Mouse (Mus musculus): ENCODE results near the gene Fignl1.

The Fignl1 gene

DNA sequence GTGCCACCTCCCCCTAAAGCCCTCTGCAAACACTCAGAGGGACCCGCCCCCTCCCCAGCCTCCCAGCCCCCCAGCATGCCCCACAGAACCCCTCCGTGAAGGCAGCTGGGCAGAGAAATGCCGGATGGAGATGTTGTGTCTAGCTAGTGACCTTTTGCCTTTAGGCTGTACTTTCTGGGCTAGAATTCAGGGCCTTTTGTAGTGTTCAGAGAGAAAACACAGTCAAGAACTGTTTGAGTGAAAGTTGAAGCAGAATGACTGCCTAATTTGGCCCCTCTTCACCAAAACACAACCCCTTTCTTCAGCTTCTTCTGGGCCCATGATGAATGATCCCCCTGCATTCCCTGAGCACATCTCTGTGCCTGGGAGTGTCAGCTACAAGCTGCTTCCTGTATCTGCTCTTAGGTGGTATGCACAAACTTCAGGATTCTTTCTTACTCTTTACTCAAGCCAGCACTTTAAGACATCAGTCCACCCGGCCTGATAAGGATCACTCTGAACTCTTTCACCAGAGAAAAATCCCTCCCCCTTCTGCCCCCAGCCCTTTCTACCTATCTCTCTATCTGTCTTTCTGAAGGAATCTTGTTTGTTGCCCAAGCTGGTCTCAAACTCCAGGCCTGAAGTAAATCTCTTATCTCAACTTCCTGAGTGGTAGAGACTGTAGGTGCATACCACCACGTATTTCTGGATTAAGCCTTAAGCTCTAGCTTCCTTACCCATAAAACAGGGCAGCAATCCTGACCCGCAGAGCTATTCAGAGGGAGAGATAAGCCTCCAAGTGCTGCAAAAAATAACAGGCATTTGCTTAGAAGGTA lies 23.4 kb upstream of the Fignl1 start:
- DNase-seq, result no peak

DNA sequence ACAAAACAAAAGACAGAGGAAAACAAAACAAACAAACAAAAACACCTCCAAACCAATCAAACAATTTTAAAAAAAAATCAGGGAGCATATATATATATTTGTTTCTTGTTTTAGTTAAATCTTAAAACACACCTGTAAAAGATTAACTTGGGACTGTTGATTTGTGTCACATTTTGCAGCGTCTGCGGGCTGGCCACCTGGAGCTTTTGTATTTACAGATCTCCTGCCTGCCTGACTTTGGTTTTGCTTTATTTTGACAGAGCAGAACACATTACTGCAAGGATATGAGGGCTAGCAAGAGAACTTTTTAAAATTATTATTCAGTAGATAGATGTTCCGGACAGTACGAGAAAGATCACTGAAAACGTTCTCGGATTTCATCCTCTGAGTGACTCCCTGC lies 22.8 kb upstream of the Fignl1 start:
- DNase-seq, result no peak

DNA sequence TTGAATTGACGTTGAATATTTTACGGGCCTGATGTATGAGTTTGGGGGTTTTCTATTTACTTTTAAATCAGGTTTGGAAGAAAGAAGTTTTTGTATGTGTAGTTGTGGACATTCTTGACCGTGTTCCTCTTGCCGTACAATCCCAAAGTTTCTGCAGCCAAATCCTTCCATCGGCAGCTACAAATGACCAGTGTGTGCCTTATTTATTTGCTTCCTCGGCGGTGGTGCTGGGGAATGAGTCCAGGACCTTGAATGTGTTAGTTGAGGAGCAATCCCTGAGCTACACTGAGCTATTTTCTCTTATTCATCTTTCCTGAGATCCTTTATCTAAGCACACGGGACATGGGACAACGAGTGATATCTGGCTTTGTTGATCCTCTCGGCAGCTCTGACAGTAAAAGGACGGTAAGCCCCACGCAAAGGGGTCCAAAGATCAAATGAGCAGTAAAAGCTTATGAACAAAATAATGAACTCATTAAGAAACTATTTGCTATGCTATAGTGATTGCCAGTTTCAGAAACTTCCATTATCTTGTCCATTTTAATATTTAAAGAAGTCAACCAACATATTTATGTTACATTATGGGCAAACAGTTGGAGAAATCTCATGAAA lies 22.2 kb upstream of the Fignl1 start:
- no peak for DNase-seq

DNA sequence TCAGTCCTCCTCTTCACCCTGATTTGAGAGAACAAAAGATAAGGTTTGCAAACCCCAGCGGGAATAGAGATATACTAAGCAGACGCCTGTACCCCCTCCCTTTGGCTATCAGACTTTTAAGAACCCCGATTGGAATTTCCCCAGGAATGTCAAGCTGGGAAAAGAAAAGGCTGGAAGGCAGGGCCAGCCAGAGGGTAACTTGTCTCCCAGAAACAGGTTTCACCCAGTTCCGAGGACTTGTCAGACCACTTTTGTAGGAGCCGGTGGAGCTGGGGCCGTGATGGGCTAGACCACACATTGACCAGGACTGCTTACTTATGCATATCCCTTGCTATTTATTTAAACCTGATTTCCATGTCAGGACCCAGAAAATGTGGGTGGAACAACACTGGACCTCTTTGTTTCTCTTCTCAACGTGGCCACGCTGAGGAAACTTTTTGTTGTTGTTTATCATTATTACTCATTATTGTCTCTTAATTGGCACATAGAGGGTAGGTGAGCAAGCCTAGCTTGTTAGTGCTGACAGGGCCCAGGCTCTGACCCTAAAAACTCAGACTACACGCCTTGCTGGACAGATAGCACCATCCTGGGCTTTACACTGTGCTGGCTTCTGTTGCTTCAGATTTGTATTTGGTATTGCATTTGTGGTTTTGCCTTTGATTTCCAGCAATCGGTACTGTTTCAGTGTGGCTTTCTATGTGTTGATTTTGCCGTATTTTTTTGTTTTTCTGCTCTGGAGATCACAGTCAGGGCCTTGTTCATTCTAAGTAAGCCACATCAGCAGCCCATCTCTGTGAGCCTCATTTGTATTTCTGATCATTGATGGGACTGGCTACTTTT lies 20.6 kb upstream of the Fignl1 start:
- DNase-seq, result no peak

DNA sequence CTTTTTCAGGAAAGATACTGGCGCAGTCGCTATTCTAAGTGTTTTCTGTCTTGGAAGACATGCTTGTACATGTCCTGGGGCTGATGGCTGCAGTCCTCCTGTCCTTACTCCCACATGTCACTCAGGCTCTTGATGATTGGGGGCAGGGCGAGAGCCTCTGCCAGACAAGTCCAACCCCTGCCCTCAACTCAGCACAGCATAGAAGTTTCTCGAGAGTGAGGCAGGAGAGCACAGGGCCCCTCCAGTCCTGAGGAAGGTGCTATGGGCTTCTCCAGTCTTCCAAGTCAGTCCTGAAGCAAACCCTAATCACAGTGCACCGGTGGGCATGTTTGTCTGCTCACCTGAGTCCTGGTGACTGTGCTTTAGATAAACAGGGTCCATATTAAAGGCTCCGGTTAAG lies 20.0 kb upstream of the Fignl1 start:
- DNase-seq, result no peak

DNA sequence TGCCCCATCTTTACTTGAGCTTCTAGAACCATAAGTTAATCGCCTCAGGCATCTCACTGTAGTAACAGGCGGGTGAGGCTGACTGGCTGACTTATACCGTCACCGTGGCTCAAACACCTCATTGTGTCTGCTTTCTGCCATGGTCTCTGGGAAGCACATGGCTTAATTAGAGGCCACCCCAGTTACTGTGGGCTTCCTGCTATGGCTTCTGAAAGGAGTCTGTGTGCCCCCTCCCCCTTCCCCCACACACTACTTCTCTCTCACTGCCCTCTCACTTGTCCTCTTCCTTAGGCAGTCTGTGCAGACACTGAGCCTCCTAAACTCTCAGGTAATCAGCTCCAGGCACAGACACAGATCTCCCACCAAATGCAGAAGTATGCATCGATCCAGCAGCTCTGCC lies 19.5 kb upstream of the Fignl1 start:
- no peak for DNase-seq

DNA sequence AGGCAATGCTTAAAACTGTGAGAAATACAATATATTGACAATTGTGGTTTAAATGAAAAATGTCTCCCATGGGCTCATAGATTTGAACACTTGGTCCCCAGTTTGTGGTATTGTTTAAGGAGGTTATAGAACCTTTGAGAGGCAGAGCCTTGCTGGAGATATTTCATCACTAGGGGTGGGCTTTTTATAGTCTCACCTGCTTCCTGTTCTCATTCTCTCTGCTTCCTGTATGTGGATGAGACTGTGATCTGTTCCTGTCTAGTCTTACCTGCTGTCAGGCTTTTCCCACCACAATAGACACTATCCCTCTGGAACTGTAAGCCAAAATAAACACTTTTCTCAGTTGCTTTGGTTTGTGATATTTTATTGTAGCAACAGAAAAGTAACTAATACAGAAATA lies 17.7 kb upstream of the Fignl1 start:
- no peak for DNase-seq

DNA sequence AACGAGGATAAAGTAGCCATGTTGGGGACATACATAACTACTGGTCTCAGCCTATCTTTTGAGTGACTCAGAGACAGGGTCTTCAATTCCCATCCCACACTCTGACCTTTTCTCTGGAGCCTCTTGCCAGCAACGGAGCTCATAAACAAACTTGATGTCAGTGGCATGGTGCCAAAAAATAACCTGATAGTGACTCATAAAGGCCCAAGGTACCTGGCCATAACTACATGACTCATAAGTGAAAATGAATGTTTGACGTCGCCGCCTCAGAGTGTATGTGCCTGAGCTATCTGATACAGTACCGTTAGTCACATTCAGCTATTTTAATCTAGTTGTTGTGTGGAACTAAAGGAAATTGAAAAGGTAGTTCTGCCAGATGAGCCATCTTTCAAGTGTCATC lies 16.9 kb upstream of the Fignl1 start:
- no peak for DNase-seq

DNA sequence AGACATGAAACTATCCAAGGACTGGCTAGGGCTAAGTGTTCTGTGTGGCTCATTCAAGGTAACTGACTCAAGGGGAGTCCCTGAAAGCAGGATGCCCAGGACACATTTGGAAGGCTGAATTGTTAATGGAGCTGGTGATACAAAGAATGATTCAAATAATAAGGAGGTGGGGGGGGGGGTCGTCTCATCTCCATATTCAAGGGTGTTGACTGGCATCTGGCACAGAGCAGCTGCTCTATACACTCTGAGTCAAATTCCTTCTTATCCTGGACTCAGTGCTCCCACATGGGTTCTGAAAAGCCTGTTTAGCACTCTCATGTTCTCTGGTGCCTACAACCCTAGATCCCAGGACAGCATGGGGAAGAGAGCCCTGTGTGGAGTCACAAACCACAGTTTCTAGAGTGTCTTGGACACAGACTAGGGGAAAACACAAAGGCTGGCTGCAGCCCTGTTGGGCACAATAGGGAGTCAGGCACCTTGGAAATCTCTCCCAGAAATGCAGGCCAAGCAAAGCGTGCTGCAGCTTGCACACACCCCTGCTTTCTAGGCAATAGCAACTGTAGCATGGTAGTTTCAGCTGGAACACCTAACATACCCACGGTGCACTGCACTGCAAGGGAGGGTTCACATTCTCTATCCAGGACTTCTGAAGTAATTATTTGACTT lies 16.3 kb upstream of the Fignl1 start:
- no peak for DNase-seq

DNA sequence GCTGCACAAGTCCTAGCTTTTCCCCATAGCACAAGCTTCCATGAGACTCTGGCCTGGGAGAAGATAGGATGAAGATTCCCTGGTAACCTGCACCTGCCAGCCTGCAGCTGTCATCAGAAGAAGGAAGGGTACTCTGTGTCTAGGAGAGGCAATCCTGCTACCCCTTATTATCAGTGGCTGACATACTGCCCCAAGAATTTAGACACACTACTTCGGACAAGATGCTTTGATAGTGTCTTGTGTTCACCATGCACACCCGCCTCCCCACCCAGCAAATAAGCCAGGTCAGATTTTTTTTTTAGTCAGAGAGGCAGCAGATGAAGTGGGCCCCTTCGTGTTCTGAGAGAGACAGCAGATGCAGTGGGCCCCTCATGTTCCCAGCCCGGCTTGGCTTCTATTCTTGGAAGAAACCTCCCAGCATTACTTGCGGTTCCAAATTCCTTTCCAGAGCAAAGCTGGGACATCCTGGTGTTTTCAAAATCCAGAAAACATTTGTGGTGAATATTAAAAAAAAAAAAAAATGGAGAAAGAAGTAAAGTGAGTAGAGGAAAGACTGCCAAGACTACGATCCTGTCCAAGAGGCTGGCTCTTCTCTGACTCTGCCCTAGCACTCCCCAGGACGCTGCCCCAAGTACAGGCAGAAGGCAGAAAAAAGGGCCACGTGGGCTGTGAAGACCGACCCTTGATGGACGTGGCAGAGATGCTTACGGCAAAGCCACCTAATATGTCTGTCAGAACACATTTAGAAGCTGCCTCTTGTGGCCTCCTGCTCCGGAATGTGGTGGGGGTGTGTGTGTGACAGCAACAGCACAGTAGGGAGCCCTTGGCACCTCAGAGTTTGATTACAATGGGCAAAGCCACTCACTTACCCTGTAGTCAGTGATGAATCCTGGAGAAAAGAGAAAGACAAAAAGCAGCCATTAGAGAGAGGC lies 15.5 kb upstream of the Fignl1 start:
- no peak for DNase-seq

DNA sequence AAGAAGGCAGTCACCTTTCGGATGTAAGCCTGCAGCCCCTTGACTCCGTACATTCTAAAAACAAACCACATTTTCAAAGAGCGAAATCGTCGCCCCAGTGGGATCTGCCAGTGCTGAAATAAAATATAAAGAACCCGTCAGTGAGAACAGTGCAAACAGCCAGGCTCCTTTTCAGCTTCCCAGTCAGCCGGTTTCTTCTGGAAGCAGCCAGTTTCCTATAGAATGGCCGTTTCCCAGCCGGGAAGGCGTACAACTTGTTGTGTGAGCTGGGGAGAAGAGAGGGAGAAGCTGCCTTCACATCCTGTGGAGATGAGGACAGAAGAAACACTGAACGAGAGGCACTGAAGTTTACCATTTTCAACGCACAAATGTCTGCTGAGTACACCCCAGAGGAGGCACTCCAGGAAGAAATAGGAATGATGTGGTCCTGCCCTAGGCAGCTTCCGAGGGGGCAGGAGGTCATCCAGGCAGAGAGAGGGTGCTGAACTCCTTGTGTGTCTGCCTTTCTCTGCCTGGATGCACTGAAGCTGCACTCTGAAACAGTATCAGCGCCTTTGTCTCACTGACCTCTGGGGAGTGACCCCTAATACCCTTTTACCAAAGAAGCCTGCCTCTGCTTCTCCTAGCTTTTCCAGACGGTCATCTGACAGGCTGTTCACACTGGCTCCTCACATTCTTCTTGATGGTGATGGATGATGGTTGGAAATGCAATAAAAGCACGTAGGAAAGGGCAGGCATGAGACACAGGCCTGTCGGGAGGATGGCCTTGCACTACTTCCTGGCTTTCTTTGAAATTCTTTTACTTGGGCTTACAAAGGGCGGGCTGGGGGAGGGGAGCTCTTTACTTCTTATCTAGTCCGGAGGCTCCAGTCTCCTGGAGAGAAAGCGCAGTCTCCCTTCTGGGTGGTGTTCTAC lies 13.7 kb upstream of the Fignl1 start:
- no peak for DNase-seq

DNA sequence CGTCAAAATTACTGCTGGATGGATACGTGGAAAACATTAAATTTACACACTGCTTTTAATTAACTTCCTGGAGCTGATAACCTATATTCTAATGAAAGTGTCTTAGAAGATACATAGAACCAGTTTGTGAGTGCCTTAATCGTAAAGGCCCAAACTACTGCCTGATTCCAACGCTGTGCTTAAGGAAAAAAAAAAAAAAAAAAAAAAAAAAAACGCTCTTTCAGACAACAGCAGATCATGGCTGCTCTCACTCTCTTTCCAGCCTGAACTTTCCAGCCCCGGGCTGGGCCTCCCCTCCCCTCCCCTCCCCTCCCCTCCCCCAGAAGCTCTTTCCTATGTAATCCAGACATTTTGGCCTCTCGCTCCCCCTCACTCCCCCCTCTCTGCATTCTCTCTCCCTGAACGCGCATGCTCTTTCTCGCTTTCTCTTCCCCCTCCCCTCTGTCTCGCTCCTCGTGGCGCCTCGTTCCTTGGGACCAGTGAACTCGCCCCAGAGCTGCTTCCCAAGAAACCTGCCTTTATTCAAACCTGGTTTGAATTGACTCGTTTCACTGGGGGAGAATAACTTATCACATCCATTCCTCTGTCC lies 12.7 kb upstream of the Fignl1 start:
- no peak for DNase-seq

DNA sequence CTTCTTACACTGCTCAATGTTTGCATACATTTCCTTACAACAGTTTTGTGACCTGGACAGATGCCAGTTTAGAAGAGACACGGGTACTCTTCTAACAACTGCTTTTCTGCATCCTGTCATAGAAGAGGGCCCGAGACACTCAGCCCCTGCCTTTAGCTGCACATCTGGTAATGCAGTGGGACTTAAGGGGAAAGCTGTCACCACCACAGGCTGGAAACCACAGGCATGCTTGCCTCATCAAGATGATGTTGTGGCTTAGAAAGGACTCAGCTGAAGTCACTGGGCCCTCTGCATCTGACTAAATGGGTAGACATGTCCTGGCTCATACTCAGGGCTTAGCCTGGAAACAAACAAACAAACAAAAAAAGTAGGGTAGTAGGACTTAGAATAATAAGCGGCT lies 12.0 kb upstream of the Fignl1 start:
- DNase-seq, result no peak

DNA sequence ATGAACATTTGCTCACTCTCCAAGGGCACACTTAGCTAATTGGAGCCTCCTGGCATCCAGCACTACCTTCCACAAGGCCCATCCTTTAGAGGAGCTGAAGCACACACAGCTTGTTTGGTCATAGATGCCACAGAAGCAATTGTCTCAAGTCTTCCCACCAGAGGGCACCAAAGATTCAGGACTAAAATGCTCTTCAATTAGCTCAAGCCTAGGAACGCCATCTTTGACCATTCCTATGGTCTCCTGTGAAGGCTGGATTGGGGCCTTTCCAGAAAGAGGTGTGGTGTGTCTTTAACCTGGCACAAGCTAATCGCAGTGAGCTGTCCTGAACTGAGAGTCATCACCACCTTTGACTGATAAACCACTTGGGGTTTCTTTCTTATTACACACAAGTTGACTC lies 11.5 kb upstream of the Fignl1 start:
- DNase-seq, result peak in 1 of 2 experiments; percentile 52

DNA sequence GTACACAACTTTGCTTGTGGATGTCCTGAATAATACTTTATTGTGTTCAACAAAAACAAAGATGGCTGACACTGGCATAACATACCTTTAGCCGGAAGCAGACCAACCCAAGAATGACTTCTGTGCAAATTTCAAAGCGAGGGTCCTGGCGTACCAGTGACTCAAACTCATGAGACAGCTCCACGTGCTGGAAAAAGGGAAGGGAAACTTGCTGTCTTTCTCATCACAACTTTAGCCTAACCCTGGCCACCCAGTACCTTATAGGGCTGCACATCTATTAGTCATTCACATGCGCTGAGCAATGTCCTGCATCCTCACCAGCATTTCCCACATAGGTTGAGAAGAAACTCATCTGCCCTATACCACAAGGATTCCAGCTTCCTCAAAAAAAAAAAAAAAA lies 10.4 kb upstream of the Fignl1 start:
- DNase-seq, result no peak

DNA sequence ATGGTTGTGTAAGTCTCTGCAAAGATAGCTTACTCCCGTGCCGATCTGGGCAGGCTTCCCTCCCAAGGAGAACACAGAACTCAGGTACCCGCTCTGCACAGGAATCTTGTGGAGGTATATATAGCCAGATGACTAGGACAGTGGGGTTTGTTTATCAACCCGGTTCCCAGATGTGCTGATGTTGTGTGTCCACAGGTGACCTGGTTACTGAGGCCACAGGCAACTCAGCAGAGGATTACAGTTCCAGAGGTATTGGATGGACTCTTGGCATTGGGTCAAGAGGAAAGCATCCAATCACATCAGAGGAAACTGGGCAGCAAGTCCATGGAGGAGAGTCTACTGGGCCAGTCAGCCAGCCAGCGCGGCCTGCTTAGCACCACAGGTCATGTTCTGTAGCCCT lies 10.0 kb upstream of the Fignl1 start:
- DNase-seq, result no peak

DNA sequence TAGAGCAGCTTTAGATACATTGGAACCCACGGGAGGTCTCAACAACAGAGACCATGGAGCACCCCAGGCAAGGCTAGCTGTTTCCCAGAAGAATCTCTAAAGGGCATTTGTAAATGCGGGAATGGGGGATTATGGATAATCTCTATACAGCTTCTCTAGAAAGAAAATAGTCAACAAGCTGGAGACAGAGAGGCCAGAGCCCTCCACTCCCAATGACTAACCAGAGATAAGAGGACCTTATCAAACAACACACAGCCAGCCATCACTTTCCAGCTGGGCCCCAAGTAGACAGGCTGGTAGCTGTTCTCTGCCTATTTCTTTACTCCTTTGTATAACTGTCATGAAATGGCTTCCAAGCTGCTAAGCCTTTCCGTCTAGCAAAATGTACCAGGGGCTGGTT lies 7.0 kb upstream of the Fignl1 start:
- DNase-seq, result no peak

DNA sequence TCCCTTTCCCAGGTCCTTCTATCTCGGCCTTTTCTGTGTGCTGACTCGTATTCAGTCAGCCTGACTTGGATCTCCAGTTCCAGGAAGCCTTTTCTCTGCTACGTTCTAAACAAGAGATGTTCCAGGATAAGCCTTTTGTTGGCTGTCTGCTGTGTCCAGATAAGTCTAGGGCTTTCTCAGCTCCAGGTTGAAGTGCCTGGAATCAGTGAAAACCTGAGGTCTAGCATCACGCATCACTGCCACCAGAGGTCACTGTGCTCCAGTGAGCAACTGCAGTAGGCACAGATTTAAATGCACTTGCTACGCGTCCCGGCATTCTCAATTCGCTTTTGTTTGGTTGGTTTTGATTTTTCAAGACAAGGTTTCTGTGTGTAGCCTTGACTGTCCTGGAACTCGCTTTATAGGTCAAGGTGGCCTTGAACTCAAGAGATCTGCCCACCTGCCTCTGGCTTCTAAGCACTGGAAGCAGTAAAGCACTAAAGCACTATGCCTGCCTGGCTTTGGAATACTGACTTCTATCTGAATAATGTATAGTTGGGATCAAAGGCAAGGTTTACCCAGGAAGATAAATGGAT lies 3.2 kb upstream of the Fignl1 start:
- DNase-seq, result peak; percentile 32 to 60

DNA sequence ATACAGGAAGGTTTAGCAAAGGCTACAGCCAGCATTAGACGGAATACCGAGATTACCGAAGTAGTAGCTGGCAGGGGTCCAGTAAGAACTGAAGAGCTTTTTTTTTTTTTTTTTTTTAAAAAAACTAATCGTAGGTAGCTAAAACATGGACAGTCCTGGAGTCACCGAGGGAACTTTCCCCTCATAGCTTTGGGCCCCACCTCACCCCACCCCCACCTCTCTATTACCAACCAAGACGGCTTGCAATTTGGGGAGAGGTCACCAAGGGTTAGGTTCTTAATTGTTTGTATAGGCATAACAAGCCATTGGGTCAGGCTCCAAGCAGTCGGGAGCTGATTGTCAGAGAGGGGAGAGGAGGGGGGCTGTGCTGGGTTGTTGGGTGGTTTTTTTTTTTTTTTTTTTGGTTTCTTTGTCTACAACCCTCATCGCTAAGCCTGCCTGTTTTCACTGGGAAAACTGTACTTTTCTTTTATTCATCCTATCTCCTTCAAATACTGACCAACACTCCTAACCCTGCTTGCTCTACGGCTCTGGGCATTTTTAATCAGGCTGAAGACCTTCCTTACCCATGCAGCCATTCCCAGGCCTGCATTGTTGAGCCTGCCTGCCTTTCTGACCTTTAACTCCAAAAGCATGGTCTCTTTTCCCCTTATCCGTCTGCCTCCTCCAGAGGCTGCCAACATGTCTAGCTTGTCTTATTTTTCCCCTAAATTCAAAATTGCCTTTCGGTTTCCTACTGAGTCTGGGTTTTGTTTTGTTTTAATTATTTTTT lies 828 bp upstream of the Fignl1 start:
- no peak for DNase-seq

All from spleen, adult 18-20 months (tissue).